Mouse (Mus musculus): ENCODE data around the gene Smcr8. TPM values are rescaled to one million over a fixed set of nuclear protein-coding genes. Genes with fewer than 3 reads are reported as not detected.

Gene Smcr8
- total RNA-seq, 2 experiments from 2014 or later: 16.1 to 16.6 TPM

GRCm38 (mm10) chr11:60830433-60831052 lies 53.2 kb downstream of the Smcr8 start, which contains the start of gene Dhrs7b:
Dhrs7b (plus strand) TSS chr11:60830631.
- intact Hi-C loops (cut with DNase I): loop anchor here (1.0 to 10.0 kb wide), 3 partner anchors 47 to 276 kb away; partner anchors contain the start of gene Tmem11
- peak; percentile 92 for DNase-seq

GRCm38 (mm10) chr11:60836897-60837296 lies 59.6 kb downstream of the Smcr8 start:
- DNase-seq: no peak
- intact Hi-C loops (cut with DNase I): loop anchor here (10.0 kb wide), 1 partner anchor 282 kb away; no protein-coding TSS in a partner anchor

Small RNAs within 50 kb of the gene (microRNA-seq; reads per million reads assigned to microRNA genes)
- 5.2 to 5.4 reads per million in 2 experiments for gene Mir5100

Other genes with a start within 250 kb of the Smcr8 start
- gene Alkbh5, start 241.1 kb upstream of the Smcr8 start, total RNA-seq (2021): 10 to 100 TPM; 71.1 to 73.0 TPM
- gene Llgl1, start 77.8 kb upstream of the Smcr8 start, total RNA-seq (2021): 10 to 100 TPM; 23.8 to 25.2 TPM
- 100 to 1,000 TPM; 106 to 117 TPM for gene Flii, start 50.3 kb upstream of the Smcr8 start, total RNA-seq (2021)
- 10 to 100 TPM; 24.2 to 26.6 TPM for gene Mief2, start 49.1 kb upstream of the Smcr8 start, total RNA-seq (2021)
- 1 to 10 TPM; 5.3 to 6.3 TPM for gene Top3a, start 159 bp upstream of the Smcr8 start, total RNA-seq (2021)
- gene Shmt1, start 34.2 kb downstream of the Smcr8 start, total RNA-seq (2021): 10 to 100 TPM; 19.9 to 22.4 TPM
- gene Dhrs7b, start 53.1 kb downstream of the Smcr8 start, total RNA-seq (2021): 10 to 100 TPM; 18.9 to 21.1 TPM
- gene Tmem11, start 101.7 kb downstream of the Smcr8 start, total RNA-seq (2021): 10 to 100 TPM; 37.2 to 38.3 TPM
- gene Natd1, start 137.2 kb downstream of the Smcr8 start, total RNA-seq (2021): 10 to 100 TPM; 18.1 to 24.2 TPM
- gene Map2k3, start 154.5 kb downstream of the Smcr8 start, total RNA-seq (2021): 10 to 100 TPM; 56.2 to 57.1 TPM
- gene Kcnj12, start 245.0 kb downstream of the Smcr8 start, total RNA-seq (2021): 10 to 100 TPM; 20.6 to 24.7 TPM

Data from heart, postnatal 10 days (tissue).